Mouse (Mus musculus) urinary bladder, postnatal 25 days (tissue): ENCODE measurements around the gene Homer3.
A peak's percentile ranks its signal among the peaks of the same experiment; 100 is the strongest.

ENCODE experiments used
- DNase-seq: peaks from one replicate; pipeline ENCODE4 v3.0.0; 2022; ENCODE audit warnings: low spot score

Gene Homer3

GRCm38 (mm10) chr8:70284421-70284820 lies 1.8 kb downstream of the Homer3 start:
- no peak for DNase-seq

GRCm38 (mm10) chr8:70285304-70285703 lies 2.7 kb downstream of the Homer3 start:
- no peak for DNase-seq

- no peak for DNase-seq
Measured at GRCm38 (mm10) chr8:70286737-70287136, 4.1 kb downstream of the Homer3 start.

- no peak for DNase-seq
Measured at GRCm38 (mm10) chr8:70293988-70294405, 11.4 kb downstream of the Homer3 start.

GRCm38 (mm10) chr8:70300881-70301280 lies 18.3 kb downstream of the Homer3 start:
- DNase-seq: no peak

GRCm38 (mm10) chr8:70302358-70302890 lies 19.8 kb downstream of the Homer3 start, which contains the start of the genes Ddx49 and Cope:
Gene Ddx49 (minus strand): TSS chr8:70302489.
Gene Cope (plus strand): TSS chr8:70302518.
- DNase-seq: peak; percentile 93

- DNase-seq: no peak
Measured at GRCm38 (mm10) chr8:70302901-70303300, 20.3 kb downstream of the Homer3 start.

GRCm38 (mm10) chr8:70309311-70309710 lies 26.7 kb downstream of the Homer3 start:
- DNase-seq: no peak

- no peak for DNase-seq
Measured at GRCm38 (mm10) chr8:70313399-70313798, 30.8 kb downstream of the Homer3 start.

- peak; percentile 44 for DNase-seq
Measured at GRCm38 (mm10) chr8:70315624-70316510, 33.2 kb downstream of the Homer3 start, which contains the start of gene Cers1. Gene Cers1 (plus strand): TSS chr8:70315775.

GRCm38 (mm10) chr8:70316511-70317504 lies 34.2 kb downstream of the Homer3 start:
- DNase-seq: no peak

GRCm38 (mm10) chr8:70317872-70318271 lies 35.2 kb downstream of the Homer3 start:
- no peak for DNase-seq

GRCm38 (mm10) chr8:70323716-70324115 lies 41.1 kb downstream of the Homer3 start:
- no peak for DNase-seq

- DNase-seq: no peak
Measured at GRCm38 (mm10) chr8:70327512-70327911, 44.9 kb downstream of the Homer3 start.

- no peak for DNase-seq
Measured at GRCm38 (mm10) chr8:70329124-70329834, 46.7 kb downstream of the Homer3 start, which contains the start of gene Gdf1. Gene Gdf1 (plus strand): TSS chr8:70329817.

GRCm38 (mm10) chr8:70329835-70330740 lies 47.5 kb downstream of the Homer3 start:
- no peak for DNase-seq

- DNase-seq: no peak
Measured at GRCm38 (mm10) chr8:70330741-70331364, 48.2 kb downstream of the Homer3 start.

GRCm38 (mm10) chr8:70331526-70331925 lies 48.9 kb downstream of the Homer3 start:
- no peak for DNase-seq

- peak; percentile 67 for DNase-seq
Measured at GRCm38 (mm10) chr8:70332070-70332877, 49.6 kb downstream of the Homer3 start.
